Mouse (Mus musculus): ENCODE measurements around the gene Arhgap32. TPM values are rescaled to one million over a fixed set of nuclear protein-coding genes. Genes with fewer than 3 reads are reported as not detected.

Arhgap32 gene
- polyA plus RNA-seq, 2 experiments = 8.9 to 12.1 TPM

- Histone ChIP-seq H3K27ac (replicated peaks; ENCODE audit: low read depth, low read length) (no peak overlapping the region), H3K4me3 (replicated peaks; ENCODE audit: low read length) (no peak overlapping the region), H3K4me1 (ENCODE audit: control insufficient read depth, insufficient read depth, low read length) (no peaks in the 10 kb centered on the region), H3K27me3 (ENCODE audit: control insufficient read depth, insufficient read depth, low read length) (no peaks in the 10 kb centered on the region), H3K4me2 (replicated peaks; ENCODE audit: low read depth, low read length, severe bottlenecking) (no peak overlapping the region), H3K9me3 (ENCODE audit: control insufficient read depth, low read length) (no peaks in the 10 kb centered on the region), H3K36me3 (ENCODE audit: control insufficient read depth, insufficient read depth, low read length) (no peaks in the 10 kb centered on the region), H3K9ac (ENCODE audit: low read depth, low read length, severe bottlenecking) (no peak overlapping the region)
- ATAC-seq (ENCODE audit: low FRiP score, low read depth) (no peak), DNase-seq (ENCODE audit: low spot score) (no peak)
- no peak for TF ChIP-seq POLR2A (IDR thresholded peaks at IDR 0.05; ENCODE audit: borderline replicate concordance, extremely low read depth, insufficient read depth, insufficient read length)
- WGBS = 84% methylated on average over 14 of the region's 14 CpGs
These were observed 21.9 kb downstream of the Arhgap32 start for GRCm38 (mm10) chr9:32137697-32138426.

- H3K9ac ChIP-seq (ENCODE audit: low read depth, low read length, severe bottlenecking) = no peak overlapping the region
- H3K36me3 ChIP-seq (ENCODE audit: control insufficient read depth, insufficient read depth, low read length) = no peaks in the 10 kb centered on the region
- H3K4me2 ChIP-seq (replicated peaks; ENCODE audit: low read depth, low read length, severe bottlenecking) = no peak overlapping the region
- no peak for TF ChIP-seq POLR2A (IDR thresholded peaks at IDR 0.05; ENCODE audit: borderline replicate concordance, extremely low read depth, insufficient read depth, insufficient read length)
- DNase-seq (ENCODE audit: low spot score) (no peak), ATAC-seq (ENCODE audit: low FRiP score, low read depth) (no peak)
- 92% methylated on average over 5 of the region's 5 CpGs for WGBS
- no peak overlapping the region for H3K27ac ChIP-seq (replicated peaks; ENCODE audit: low read depth, low read length)
- no peaks in the 10 kb centered on the region for H3K9me3 ChIP-seq (ENCODE audit: control insufficient read depth, low read length)
- no peaks in the 10 kb centered on the region for H3K27me3 ChIP-seq (ENCODE audit: control insufficient read depth, insufficient read depth, low read length)
- H3K4me1 ChIP-seq (ENCODE audit: control insufficient read depth, insufficient read depth, low read length) = no peaks in the 10 kb centered on the region
- no peak overlapping the region for H3K4me3 ChIP-seq (replicated peaks; ENCODE audit: low read length)
These were observed 22.7 kb downstream of the Arhgap32 start for GRCm38 (mm10) chr9:32138616-32139015.

- no peak for TF ChIP-seq POLR2A (IDR thresholded peaks at IDR 0.05; ENCODE audit: borderline replicate concordance, extremely low read depth, insufficient read depth, insufficient read length)
- ATAC-seq (ENCODE audit: low FRiP score, low read depth) = no peak
- 73% methylated on average over 5 of the region's 5 CpGs for WGBS
- Histone ChIP-seq H3K27me3 (ENCODE audit: control insufficient read depth, insufficient read depth, low read length) (no peaks in the 10 kb centered on the region), H3K4me1 (ENCODE audit: control insufficient read depth, insufficient read depth, low read length) (no peaks in the 10 kb centered on the region), H3K9me3 (ENCODE audit: control insufficient read depth, low read length) (no peaks in the 10 kb centered on the region), H3K4me3 (replicated peaks; ENCODE audit: low read length) (no peak overlapping the region), H3K4me2 (replicated peaks; ENCODE audit: low read depth, low read length, severe bottlenecking) (no peak overlapping the region), H3K27ac (replicated peaks; ENCODE audit: low read depth, low read length) (no peak overlapping the region), H3K9ac (ENCODE audit: low read depth, low read length, severe bottlenecking) (no peak overlapping the region), H3K36me3 (ENCODE audit: control insufficient read depth, insufficient read depth, low read length) (no peaks in the 10 kb centered on the region)
- DNase-seq (ENCODE audit: low spot score) = no peak
These were observed 23.7 kb downstream of the Arhgap32 start for GRCm38 (mm10) chr9:32139641-32140040.

GRCm38 (mm10) chr9:32142834-32143233 is 26.9 kb downstream of the Arhgap32 start:
- no peak for DNase-seq (ENCODE audit: low spot score)
- Histone ChIP-seq H3K4me3 (replicated peaks; ENCODE audit: low read length) (no peak overlapping the region), H3K9me3 (ENCODE audit: control insufficient read depth, low read length) (no peaks in the 10 kb centered on the region), H3K9ac (ENCODE audit: low read depth, low read length, severe bottlenecking) (no peak overlapping the region), H3K36me3 (ENCODE audit: control insufficient read depth, insufficient read depth, low read length) (no peaks in the 10 kb centered on the region), H3K4me2 (replicated peaks; ENCODE audit: low read depth, low read length, severe bottlenecking) (no peak overlapping the region), H3K27ac (replicated peaks; ENCODE audit: low read depth, low read length) (no peak overlapping the region), H3K4me1 (ENCODE audit: control insufficient read depth, insufficient read depth, low read length) (no peaks in the 10 kb centered on the region), H3K27me3 (ENCODE audit: control insufficient read depth, insufficient read depth, low read length) (no peaks in the 10 kb centered on the region)
- no peak for TF ChIP-seq POLR2A (IDR thresholded peaks at IDR 0.05; ENCODE audit: borderline replicate concordance, extremely low read depth, insufficient read depth, insufficient read length)
- 39% methylated on average over 3 of the region's 3 CpGs for WGBS
- no peak for ATAC-seq (ENCODE audit: low FRiP score, low read depth)

- Histone ChIP-seq H3K9me3 (ENCODE audit: control insufficient read depth, low read length) (no peaks in the 10 kb centered on the region), H3K27ac (replicated peaks; ENCODE audit: low read depth, low read length) (no peak overlapping the region), H3K27me3 (ENCODE audit: control insufficient read depth, insufficient read depth, low read length) (no peaks in the 10 kb centered on the region), H3K4me2 (replicated peaks; ENCODE audit: low read depth, low read length, severe bottlenecking) (no peak overlapping the region), H3K4me3 (replicated peaks; ENCODE audit: low read length) (no peak overlapping the region), H3K4me1 (ENCODE audit: control insufficient read depth, insufficient read depth, low read length) (no peaks in the 10 kb centered on the region), H3K36me3 (ENCODE audit: control insufficient read depth, insufficient read depth, low read length) (no peaks in the 10 kb centered on the region), H3K9ac (ENCODE audit: low read depth, low read length, severe bottlenecking) (no peak overlapping the region)
- no peak for TF ChIP-seq POLR2A (IDR thresholded peaks at IDR 0.05; ENCODE audit: borderline replicate concordance, extremely low read depth, insufficient read depth, insufficient read length)
- ATAC-seq (ENCODE audit: low FRiP score, low read depth) (no peak), DNase-seq (ENCODE audit: low spot score) (no peak)
- 81% methylated on average over 3 of the region's 3 CpGs for WGBS
These were observed 27.5 kb downstream of the Arhgap32 start for GRCm38 (mm10) chr9:32143451-32143850.
